Mouse (Mus musculus): Measurements from ENCODE around the gene Cdc123.

Gene Cdc123

GRCm38 (mm10) chr2:5804440-5805045, 40.4 kb downstream of the Cdc123 start:
- DNase-seq (ENCODE audit: low spot score in 2 of 2) = no peak

GRCm38 (mm10) chr2:5801927-5802590, 42.9 kb downstream of the Cdc123 start:
- no peak for DNase-seq (ENCODE audit: low spot score in 2 of 2)

- no peak for DNase-seq (ENCODE audit: low spot score in 2 of 2)
Observed at GRCm38 (mm10) chr2:5801182-5801640, 43.8 kb downstream of the Cdc123 start.

- DNase-seq (ENCODE audit: low spot score in 2 of 2) = no peak
Observed at GRCm38 (mm10) chr2:5797816-5798672, 46.9 kb downstream of the Cdc123 start.

GRCm38 (mm10) chr2:5793771-5794170, 51.2 kb downstream of the Cdc123 start:
- no peak for DNase-seq (ENCODE audit: low spot score in 2 of 2)

DNA sequence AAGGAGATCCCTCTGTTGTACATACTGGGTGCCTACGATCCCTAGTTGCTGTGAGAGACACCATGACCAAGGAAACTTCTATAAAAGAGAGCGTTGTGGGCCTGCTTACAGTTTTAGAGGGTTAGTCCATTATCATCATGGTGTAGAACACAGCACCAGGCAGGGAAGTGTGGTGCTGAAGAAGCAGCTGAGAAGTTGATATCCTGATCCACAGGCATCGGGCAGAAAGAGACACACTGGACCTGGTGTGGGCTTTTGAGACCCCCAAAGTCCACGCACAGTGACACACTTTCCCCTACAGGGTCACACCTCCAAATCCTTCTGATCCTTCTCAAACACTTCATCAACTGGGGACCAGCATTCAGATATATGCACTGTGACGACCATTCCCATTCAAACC, 52.9 kb downstream of the Cdc123 start:
- DNase-seq (ENCODE audit: low spot score in 2 of 2) = no peak

- no peak for DNase-seq (ENCODE audit: low spot score in 2 of 2)
Observed at GRCm38 (mm10) chr2:5789625-5790160, 55.3 kb downstream of the Cdc123 start.

DNA sequence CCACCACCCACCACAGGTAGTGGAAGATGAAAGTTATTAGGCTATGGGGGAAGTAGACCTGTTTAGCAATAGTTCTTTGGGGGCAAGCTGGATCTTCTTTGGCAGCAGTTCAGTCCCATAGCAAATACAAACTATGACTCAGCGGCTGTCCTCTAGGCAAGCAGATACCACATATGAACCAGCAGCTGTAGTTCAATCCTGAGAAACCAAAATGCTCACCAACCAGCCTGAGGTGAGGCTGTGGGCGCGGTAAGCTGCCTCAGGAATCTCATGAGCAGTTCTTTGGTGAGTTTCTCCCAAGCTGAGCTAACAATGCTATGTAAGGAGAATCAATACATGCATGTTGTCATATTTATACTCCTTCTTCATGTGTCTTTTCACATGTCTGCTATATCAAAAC, 57.6 kb downstream of the Cdc123 start:
- DNase-seq (ENCODE audit: low spot score in 2 of 2) = no peak

DNA sequence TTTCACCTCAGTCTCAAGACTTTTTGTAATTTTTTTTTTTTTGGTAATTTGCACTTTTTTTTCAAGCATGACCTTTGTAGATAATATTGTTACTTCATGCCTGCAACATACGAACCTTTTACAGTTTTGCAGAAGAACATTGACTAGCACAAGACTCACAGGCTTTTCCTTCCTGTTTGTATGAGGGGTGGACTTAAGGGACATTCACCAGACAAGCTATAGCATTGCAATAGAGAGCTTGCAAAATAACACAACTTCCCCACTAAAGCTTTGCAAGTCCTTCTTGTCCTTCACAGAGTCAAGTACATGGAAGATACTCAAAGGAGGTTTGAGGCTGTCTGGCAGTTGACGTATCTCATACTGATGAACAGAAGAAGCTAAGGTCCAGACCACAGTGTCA, 72.5 kb downstream of the Cdc123 start:
- no peak for DNase-seq (ENCODE audit: low spot score in 2 of 2)

- DNase-seq (ENCODE audit: low spot score in 2 of 2) = peak; percentile 20 to 25
Observed at GRCm38 (mm10) chr2:5770708-5771241, 74.2 kb downstream of the Cdc123 start.

DNA sequence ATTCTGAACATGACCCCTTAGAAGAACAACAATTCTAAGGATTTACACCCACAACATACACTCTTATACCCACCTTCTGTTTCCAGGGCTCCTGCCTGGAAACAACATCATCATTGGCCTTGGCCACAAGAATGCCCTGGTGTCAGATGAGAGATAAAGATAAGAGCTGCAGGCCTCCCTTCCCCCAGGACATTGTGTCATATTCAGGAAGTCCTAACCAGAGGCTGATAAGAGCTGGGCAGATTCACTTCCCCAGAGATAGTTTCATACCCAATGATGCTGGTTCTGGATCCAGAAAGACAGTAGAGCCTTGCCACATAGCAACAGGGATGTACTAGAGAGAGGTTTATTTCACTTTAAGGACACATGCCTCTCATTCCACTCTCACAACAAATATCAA, 75.3 kb downstream of the Cdc123 start:
- no peak for DNase-seq (ENCODE audit: low spot score in 2 of 2)

DNA sequence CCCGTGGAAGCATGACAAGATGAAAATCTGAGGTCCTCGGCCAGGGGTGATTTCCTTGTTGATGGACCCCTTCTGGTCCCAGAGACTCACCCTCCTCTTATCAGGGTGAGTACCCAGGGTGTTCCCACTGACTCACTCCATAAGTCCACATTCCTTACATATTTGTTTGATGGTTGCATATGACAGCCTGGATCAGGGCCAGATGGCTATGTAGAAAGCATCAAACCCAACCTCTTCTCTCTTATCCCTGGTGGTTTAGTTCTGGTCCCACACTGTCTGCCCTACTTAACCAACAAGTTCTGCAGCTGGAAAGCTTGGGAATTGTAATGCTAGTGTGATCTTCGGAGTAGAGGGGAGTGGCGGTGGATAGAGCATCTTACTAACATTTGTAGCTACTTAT, 76.0 kb downstream of the Cdc123 start:
- no peak for DNase-seq (ENCODE audit: low spot score in 2 of 2)

GRCm38 (mm10) chr2:5762031-5762430, 82.9 kb downstream of the Cdc123 start:
- no peak for DNase-seq (ENCODE audit: low spot score in 2 of 2)

DNA sequence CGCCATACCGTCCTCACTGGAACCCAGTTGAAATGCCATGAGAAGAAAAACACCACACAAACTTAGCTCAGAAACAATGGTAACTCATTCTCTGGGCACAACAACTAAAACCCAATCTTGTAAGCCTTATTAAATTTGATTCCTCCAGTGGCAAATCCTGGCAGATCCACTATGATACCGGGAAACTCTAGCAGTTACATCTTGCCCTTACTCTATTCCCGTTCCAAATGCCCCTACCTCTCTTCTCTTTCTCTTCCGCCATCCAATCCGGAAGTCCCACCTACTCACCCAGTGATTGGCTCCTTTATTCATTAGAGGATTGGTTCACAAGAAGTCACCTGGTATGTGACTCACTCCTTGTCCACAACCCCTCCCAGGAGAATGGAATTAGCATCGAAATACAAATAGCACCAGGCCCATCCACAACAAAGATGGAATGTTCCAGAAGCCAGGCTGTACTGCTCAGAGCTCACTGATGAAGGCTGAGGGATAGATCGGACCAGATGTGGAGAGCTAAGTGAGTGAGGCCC, 84.4 kb downstream of the Cdc123 start:
- no peak for DNase-seq (ENCODE audit: low spot score in 2 of 2)

GRCm38 (mm10) chr2:5758569-5758968, 86.4 kb downstream of the Cdc123 start:
- no peak for DNase-seq (ENCODE audit: low spot score in 2 of 2)

GRCm38 (mm10) chr2:5750872-5751271, 94.1 kb downstream of the Cdc123 start:
- no peak for DNase-seq (ENCODE audit: low spot score in 2 of 2)

DNA sequence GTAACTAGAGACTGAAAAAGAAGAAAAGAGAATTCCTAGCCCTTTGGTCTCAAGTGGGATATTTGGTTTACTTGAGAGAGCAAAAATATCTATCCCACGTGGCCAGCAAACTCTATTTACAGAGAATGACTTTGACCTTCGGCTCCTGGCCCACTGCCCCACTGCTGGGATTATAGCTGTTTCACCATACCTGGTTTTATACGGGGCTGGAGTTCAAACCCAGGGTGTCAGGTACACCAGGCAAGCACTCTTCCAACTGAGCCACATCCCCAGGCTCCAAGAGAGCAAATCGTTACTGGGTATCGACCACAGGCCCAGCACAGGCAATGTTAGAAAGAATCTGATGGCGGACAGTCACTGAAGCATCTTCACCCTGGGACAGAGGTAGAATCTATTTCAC, 95.8 kb downstream of the Cdc123 start:
- no peak for DNase-seq (ENCODE audit: low spot score in 2 of 2)

GRCm38 (mm10) chr2:5747545-5748043, 97.4 kb downstream of the Cdc123 start:
- DNase-seq (ENCODE audit: low spot score in 2 of 2) = no peak

DNA sequence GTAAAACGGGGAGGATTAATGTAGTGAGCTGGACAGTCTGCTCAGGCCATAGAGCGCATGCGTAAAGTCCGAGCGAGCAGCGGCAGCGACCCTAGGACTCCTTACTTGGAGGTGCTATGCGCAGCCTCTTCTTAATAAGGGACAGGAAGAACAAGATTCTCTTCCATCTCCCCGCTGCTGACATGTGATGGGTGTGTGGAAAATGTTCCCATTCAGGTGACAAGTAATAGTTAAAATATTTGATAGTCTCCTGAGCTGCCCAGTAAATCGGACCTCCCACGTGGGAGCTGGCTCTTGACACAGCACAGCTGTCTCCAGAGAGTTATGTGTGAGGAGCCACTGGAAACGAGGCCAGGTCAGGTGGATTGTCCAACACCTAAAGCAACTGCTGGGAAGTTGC, 98.4 kb downstream of the Cdc123 start:
- no peak for DNase-seq (ENCODE audit: low spot score in 2 of 2)

All from frontal cortex, postnatal 10 days (tissue).